Mouse (Mus musculus): ENCODE results near the gene Mrgprg. TPM values are rescaled to one million over a fixed set of nuclear protein-coding genes. Genes with fewer than 3 reads are reported as not detected.
A peak's percentile ranks its signal among the peaks of the same experiment; 100 is the strongest.

Mrgprg gene
- polyA plus RNA-seq, 1 experiment from 2014 or later = not detected

DNA sequence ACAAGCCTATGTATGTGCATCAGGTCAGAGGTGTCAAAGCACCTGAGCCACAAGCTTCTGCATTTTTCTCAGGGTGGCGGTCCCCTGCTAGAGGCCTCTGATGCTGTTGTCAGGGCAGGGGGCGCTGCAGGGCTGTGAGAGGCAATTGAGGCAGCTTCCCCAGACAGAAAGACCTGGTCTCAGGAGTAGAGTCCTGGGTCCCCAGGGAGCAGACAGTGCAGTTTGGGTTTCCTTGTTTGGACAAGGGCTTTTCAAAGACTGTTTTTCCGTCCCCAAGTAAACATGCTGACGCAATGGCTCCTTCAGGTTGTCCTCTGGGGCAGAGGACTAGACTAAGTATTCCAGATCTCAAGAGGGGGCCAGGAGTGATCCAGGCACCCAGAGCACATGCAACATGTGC lies 40.4 kb downstream of the Mrgprg start:
- H3K4me3 ChIP-seq = no peak overlapping the region
- H3K4me2 ChIP-seq (replicated peaks) = no peak overlapping the region
- no peak overlapping the region for H3K27ac ChIP-seq
- WGBS = 76% methylated on average over 4 of the region's 4 CpGs
- H3K9me3 ChIP-seq = no peaks in the 10 kb centered on the region
- no peaks in the 10 kb centered on the region for H3K27me3 ChIP-seq
- H3K9ac ChIP-seq = no peak overlapping the region
- no peak for ATAC-seq (ENCODE audit: insufficient number of reproducible peaks, insufficient read depth, low FRiP score, low TSS enrichment)
- 0 out of 2 replicates have a peak, but pooled peaks cover 5% of the 10 kb centered on the region for H3K36me3 ChIP-seq
- no peaks in the 10 kb centered on the region for H3K4me1 ChIP-seq

DNA sequence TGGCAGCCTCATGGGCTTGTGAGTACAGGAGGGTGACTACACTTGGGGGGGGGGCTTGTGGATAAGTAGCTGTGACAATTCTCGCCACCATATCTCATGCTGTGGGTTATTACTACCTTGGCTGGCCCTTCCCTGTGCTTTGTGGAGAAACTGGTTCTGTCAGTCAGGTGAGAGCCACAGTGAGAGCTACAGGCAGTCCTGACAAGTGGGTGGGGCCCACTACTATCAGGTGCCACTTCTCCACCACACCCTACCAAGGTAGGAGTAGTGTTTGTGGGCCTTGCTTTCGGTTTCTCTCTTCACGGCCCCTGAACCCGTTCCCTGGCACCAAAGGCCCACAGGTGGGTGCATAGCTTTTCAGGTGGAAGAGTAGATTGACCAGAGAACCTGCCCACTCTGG lies 43.0 kb downstream of the Mrgprg start:
- Histone ChIP-seq H3K9me3 (no peaks in the 10 kb centered on the region), H3K27ac (no peak overlapping the region; the same call in 1 of the 2 replicates), H3K27me3 (no peaks in the 10 kb centered on the region), H3K4me3 (no peak overlapping the region), H3K4me1 (no peaks in the 10 kb centered on the region), H3K9ac (no peak overlapping the region), H3K36me3 (0 out of 2 replicates have a peak, but pooled peaks cover 5% of the 10 kb centered on the region), H3K4me2 (replicated peaks) (no peak overlapping the region)
- 0 out of 2 replicates have a peak, but pooled peaks have one; percentile 48 for ATAC-seq (ENCODE audit: insufficient number of reproducible peaks, insufficient read depth, low FRiP score, low TSS enrichment)
- WGBS = 83% methylated on average over 4 of the region's 4 CpGs

- Histone ChIP-seq H3K27me3 (no peaks in the 10 kb centered on the region), H3K9me3 (no peaks in the 10 kb centered on the region), H3K27ac (no peak overlapping the region), H3K9ac (no peak overlapping the region), H3K36me3 (0 out of 2 replicates have a peak, but pooled peaks cover 5% of the 10 kb centered on the region), H3K4me3 (no peak overlapping the region), H3K4me2 (replicated peaks) (no peak overlapping the region), H3K4me1 (no peaks in the 10 kb centered on the region)
- 88% methylated on average over 5 of the region's 5 CpGs for WGBS
- no peak for ATAC-seq (ENCODE audit: insufficient number of reproducible peaks, insufficient read depth, low FRiP score, low TSS enrichment)
Measured at GRCm38 (mm10) chr7:143722646-143723045, 44.1 kb downstream of the Mrgprg start.

DNA sequence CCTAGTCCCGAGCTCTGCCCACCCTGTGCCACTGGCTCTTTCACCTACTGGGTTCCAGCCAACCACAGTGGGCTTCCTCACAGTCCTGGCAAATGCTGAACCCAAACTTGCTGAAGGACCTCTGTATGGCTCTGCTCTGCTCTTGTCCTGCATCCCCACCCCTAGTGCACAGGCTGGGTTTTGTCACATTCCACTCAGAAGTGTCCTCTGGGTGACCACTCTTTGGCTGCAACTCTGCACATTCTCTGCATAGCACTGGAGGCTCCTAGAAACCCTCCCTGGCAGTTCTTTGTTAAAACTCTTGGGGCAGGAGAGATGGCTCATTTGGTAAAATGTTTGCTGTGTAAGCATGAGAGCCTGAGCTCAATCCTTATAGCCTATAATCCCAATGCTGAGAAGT lies 49.0 kb downstream of the Mrgprg start:
- Histone ChIP-seq H3K9me3 (no peaks in the 10 kb centered on the region), H3K9ac (no peak overlapping the region), H3K27me3 (no peaks in the 10 kb centered on the region), H3K4me1 (no peaks in the 10 kb centered on the region), H3K27ac (no peak overlapping the region), H3K36me3 (peaks cover 26% of the 10 kb centered on the region), H3K4me2 (replicated peaks) (no peak overlapping the region), H3K4me3 (no peak overlapping the region)
- 84% methylated on average over 1 of the region's 1 CpGs for WGBS
- ATAC-seq (ENCODE audit: insufficient number of reproducible peaks, insufficient read depth, low FRiP score, low TSS enrichment) = no peak

Small RNA genes within 50 kb of the gene (microRNA-seq; reads per million reads assigned to microRNA genes)
- gene Gm22064 = not detected

Other genes with a start within 250 kb of the Mrgprg start
- 310 and 322 TPM in 2 replicates for gene Nap1l4, start 217.9 kb downstream of the Mrgprg start, polyA plus RNA-seq (2016; fragmentation: Nextera tagmentation; extraction: Ambion mirVana)
- gene Cars, start 166.9 kb downstream of the Mrgprg start, polyA plus RNA-seq (2016; fragmentation: Nextera tagmentation; extraction: Ambion mirVana) = 57.1 and 57.3 TPM in 2 replicates
- gene Tnfrsf26, start 138.3 kb downstream of the Mrgprg start, polyA plus RNA-seq (2016; fragmentation: Nextera tagmentation; extraction: Ambion mirVana) = 0.35 and 0.45 TPM in 2 replicates
- gene Tnfrsf22, start 117.3 kb downstream of the Mrgprg start, polyA plus RNA-seq (2016; fragmentation: Nextera tagmentation; extraction: Ambion mirVana) = 11.5 and 13.6 TPM in 2 replicates
- 0.47 and 1.1 TPM in 2 replicates for gene Tnfrsf23, start 81.1 kb downstream of the Mrgprg start, polyA plus RNA-seq (2016; fragmentation: Nextera tagmentation; extraction: Ambion mirVana)
- gene Osbpl5, start 10.0 kb downstream of the Mrgprg start, polyA plus RNA-seq (2016; fragmentation: Nextera tagmentation; extraction: Ambion mirVana) = 31.6 and 35.6 TPM in 2 replicates
- gene Mrgpre, start 17.5 kb upstream of the Mrgprg start, polyA plus RNA-seq (2016; fragmentation: Nextera tagmentation; extraction: Ambion mirVana) = 1.1 and 1.5 TPM in 2 replicates
- gene Nadsyn1, start 55.9 kb upstream of the Mrgprg start, polyA plus RNA-seq (2016; fragmentation: Nextera tagmentation; extraction: Ambion mirVana) = 7.7 and 9.2 TPM in 2 replicates
- gene Dhcr7, start 56.2 kb upstream of the Mrgprg start, polyA plus RNA-seq (2016; fragmentation: Nextera tagmentation; extraction: Ambion mirVana) = 43.6 and 45.0 TPM in 2 replicates
- gene Gm498, start 99.8 kb upstream of the Mrgprg start, polyA plus RNA-seq (2016; fragmentation: Nextera tagmentation; extraction: Ambion mirVana) = not detected in 2 replicates
- gene Shank2, start 234.9 kb upstream of the Mrgprg start, polyA plus RNA-seq (2016; fragmentation: Nextera tagmentation; extraction: Ambion mirVana) = 1.00 and 1.0 TPM in 2 replicates